ENCODE assay signal across 7 mouse cellular contexts in genomic region chr8:80493523-80494345, GRCm38 (mm10). TPM values are rescaled to one million over a fixed set of nuclear protein-coding genes. Genes with fewer than 3 reads are reported as not detected.
DNase-seq lines count a peak whose midpoint lies in the region; ATAC-seq and TF ChIP-seq lines count a peak whose summit lies in the region.

Gypa (plus strand) TSS chr8:80493781.

- H3K4me1 ChIP-seq in limb, embryonic 13.5 days: no peaks in the 10 kb centered on the region
- no peaks in the 10 kb centered on the region for H3K4me1 ChIP-seq in olfactory bulb, adult 2 months (ENCODE audit: control insufficient read depth, insufficient read depth, low read length)

- H3K4me2 ChIP-seq in limb, embryonic 13.5 days (replicated peaks): peak within 1 kb of the TSS; percentile 75

- no peak for TF ChIP-seq POLR2A in olfactory bulb, adult 2 months (IDR thresholded peaks at IDR 0.05; ENCODE audit: insufficient read depth, low read depth, low read length)

- H3K36me3 ChIP-seq in limb, embryonic 13.5 days: no peaks in the 10 kb centered on the region

- peak; percentile 15 for DNase-seq in thymus, postnatal 4 days
- no peak for DNase-seq in thymus, postnatal 10 days (ENCODE audit: low spot score in 2 of 2)
- no peak for DNase-seq in thymus, adult 18-20 months

- H3K27me3 ChIP-seq in limb, embryonic 13.5 days: no peaks in the 10 kb centered on the region

- 27% methylated on average over 14 of the region's 14 CpGs for WGBS in limb, embryonic 13.5 days
- 29% methylated on average over 14 of the region's 14 CpGs for WGBS in olfactory bulb, adult 2 months

- peak; percentile 83 for ATAC-seq in erythroid progenitor cell, adult 5-6 weeks (replicated peaks; ENCODE audit: low FRiP score, poor library complexity, severe bottlenecking)
- ATAC-seq in limb, embryonic 13.5 days (ENCODE audit: low FRiP score, low read depth): 0 out of 2 replicates have a peak, but pooled peaks have one; percentile 19
- no peak for ATAC-seq in activated CD4-positive, CD25-positive, alpha-beta regulatory T cell, adult 4 months

- peak within 1 kb of the TSS; percentile 57 for H3K9ac ChIP-seq in limb, embryonic 13.5 days

- H3K4me3 ChIP-seq in limb, embryonic 13.5 days: peak within 1 kb of the TSS; percentile 55
- H3K4me3 ChIP-seq in olfactory bulb, adult 2 months (ENCODE audit: insufficient read depth, low read depth, low read length): peak within 1 kb of the TSS; percentile 49

- H3K27ac ChIP-seq in limb, embryonic 13.5 days: no peak within 1 kb of the TSS
- no peak within 1 kb of the TSS for H3K27ac ChIP-seq in olfactory bulb, adult 2 months (ENCODE audit: insufficient read depth, low read depth, low read length)

- no peaks in the 10 kb centered on the region for H3K9me3 ChIP-seq in limb, embryonic 13.5 days

- no peak for TF ChIP-seq CTCF in olfactory bulb, adult 2 months (IDR thresholded peaks at IDR 0.05; ENCODE audit: insufficient read depth, low read depth, low read length)

RNA-seq across cellular contexts. Expression of gene Gypa, which starts in this region (rescaled TPM):
- 2,154 and 2,202 TPM in 2 replicates for total RNA-seq in erythroid progenitor cell, adult 5-6 weeks (2015; ENCODE audit: low replicate concordance)
- total RNA-seq in erythroid progenitor cell, adult 5-6 weeks (2017; ENCODE audit: low replicate concordance): 1,573 and 1,875 TPM in 2 replicates
- polyA plus RNA-seq in limb, embryonic 13.5 days (2015; fragmentation: Nextera tagmentation; extraction: Ambion mirVana): 3.3 and 6.6 TPM in 2 replicates
- not detected in 2 replicates for polyA plus RNA-seq in olfactory bulb, adult 2 months (2012; ENCODE audit: insufficient read depth, insufficient read length, low replicate concordance, missing spikeins)
- 1 to 10 TPM in 1 of 2 experiments, under 1 TPM in 1; 0.17 to 3.9 TPM for polyA plus RNA-seq in activated CD4-positive, CD25-positive, alpha-beta regulatory T cell, adult 4 months (2017; shearing (Covaris generic))
